Mouse (Mus musculus): ENCODE results near the gene Ppfia1. TPM values are rescaled to one million over a fixed set of nuclear protein-coding genes. Genes with fewer than 3 reads are reported as not detected.
A peak's percentile ranks its signal among the peaks of the same experiment; 100 is the strongest.

Ppfia1 gene
- polyA plus RNA-seq, 1 experiment from 2014 or later: 34.6 TPM

DNA sequence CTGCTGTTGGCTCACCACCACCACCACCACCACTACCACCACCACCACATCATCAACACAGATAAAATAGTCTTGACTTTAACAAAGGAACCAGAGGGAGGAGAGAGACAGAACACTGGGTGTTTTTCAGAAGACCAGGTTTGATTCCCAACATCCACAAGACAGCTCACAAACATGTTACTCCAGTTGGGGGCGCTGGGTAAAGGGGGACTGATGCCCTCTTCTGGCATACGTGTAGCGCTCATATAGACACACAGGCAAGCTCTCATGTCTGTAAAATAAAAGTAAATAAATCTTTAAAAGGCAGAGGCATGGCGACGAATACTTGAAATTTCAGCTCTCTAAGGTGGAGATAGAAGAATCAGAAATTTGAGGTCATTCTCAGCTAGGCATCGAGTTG lies 5.0 kb upstream of the Ppfia1 start:
- Histone ChIP-seq H3K4me3 (replicated peaks; ENCODE audit: low read length) (no peak overlapping the region), H3K4me2 (ENCODE audit: low read length) (no peak overlapping the region), H3K9ac (replicated peaks; ENCODE audit: low read depth, low read length) (no peak overlapping the region), H3K27me3 (replicated peaks; ENCODE audit: control insufficient read depth, insufficient read depth, low read length) (peaks cover 4% of the 10 kb centered on the region; the same call in 1 of the 2 replicates), H3K9me3 (ENCODE audit: control insufficient read depth, low read length) (no peaks in the 10 kb centered on the region), H3K36me3 (ENCODE audit: control insufficient read depth, insufficient read depth) (no peaks in the 10 kb centered on the region), H3K4me1 (replicated peaks; ENCODE audit: control insufficient read depth, insufficient read depth, low read length) (peaks cover 3% of the 10 kb centered on the region; the same call in 1 of the 2 replicates), H3K27ac (ENCODE audit: low read length) (no peak overlapping the region)
- no peak for ATAC-seq
- 48% methylated on average over 6 of the region's 6 CpGs for WGBS

DNA sequence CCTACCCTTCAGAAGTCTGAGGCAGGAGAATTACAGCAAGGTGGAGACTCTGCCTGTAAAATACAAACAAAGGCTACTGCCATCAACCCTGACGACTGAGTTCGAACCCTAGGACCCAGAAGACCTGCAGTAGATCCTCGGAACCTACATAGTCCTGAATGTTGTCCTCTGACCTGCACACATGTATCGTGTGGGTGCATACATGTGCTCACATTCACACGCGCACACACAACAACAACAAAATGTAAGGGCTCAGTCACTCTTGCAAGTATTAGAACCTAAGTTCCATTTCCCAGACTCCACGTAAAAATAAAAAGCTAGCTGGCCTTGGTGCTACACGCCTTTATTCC lies 569 bp upstream of the Ppfia1 start:
- H3K9me3 ChIP-seq (ENCODE audit: control insufficient read depth, low read length): no peaks in the 10 kb centered on the region
- H3K36me3 ChIP-seq (ENCODE audit: control insufficient read depth, insufficient read depth): peaks cover 7% of the 10 kb centered on the region
- H3K4me2 ChIP-seq (ENCODE audit: low read length): peak overlapping the region; percentile 73
- peaks cover 33% of the 10 kb centered on the region for H3K4me1 ChIP-seq (replicated peaks; ENCODE audit: control insufficient read depth, insufficient read depth, low read length)
- H3K27ac ChIP-seq (ENCODE audit: low read length): 0 out of 2 replicates have a peak overlapping the region, but pooled peaks have one; percentile 5
- H3K27me3 ChIP-seq (replicated peaks; ENCODE audit: control insufficient read depth, insufficient read depth, low read length): peaks cover 4% of the 10 kb centered on the region; the same call in 1 of the 2 replicates
- ATAC-seq: no peak
- WGBS: 24% methylated on average over 8 of the region's 8 CpGs
- H3K4me3 ChIP-seq (replicated peaks; ENCODE audit: low read length): peak overlapping the region; percentile 82
- H3K9ac ChIP-seq (replicated peaks; ENCODE audit: low read depth, low read length): peak overlapping the region; percentile 64

DNA sequence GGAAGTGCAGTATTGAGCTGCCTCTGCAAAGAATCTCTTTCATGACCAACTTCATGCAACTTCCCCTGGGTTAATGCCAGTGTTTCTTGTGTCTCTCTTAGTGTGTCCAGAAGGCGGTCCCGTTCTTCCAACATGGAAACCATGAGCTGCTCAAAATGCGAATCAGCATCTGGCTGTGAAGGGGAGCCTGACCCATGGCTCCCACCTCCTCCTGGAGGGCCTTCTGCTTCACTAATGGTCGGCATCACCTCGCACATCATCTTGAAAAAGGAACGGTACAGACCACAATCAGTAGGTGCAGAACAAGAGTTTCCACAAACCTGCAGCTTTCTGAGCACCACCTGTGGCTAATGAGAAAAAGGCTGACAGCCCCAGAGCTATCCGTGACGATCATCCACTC lies 1.3 kb downstream of the Ppfia1 start:
- 89% methylated on average over 8 of the region's 8 CpGs for WGBS
- Histone ChIP-seq H3K27me3 (replicated peaks; ENCODE audit: control insufficient read depth, insufficient read depth, low read length) (peaks cover 4% of the 10 kb centered on the region; the same call in 1 of the 2 replicates), H3K27ac (ENCODE audit: low read length) (no peak overlapping the region), H3K9ac (replicated peaks; ENCODE audit: low read depth, low read length) (no peak overlapping the region; the same call in 1 of the 2 replicates), H3K4me3 (replicated peaks; ENCODE audit: low read length) (no peak overlapping the region), H3K4me2 (ENCODE audit: low read length) (peak overlapping the region; percentile 78), H3K36me3 (ENCODE audit: control insufficient read depth, insufficient read depth) (peaks cover 8% of the 10 kb centered on the region), H3K4me1 (replicated peaks; ENCODE audit: control insufficient read depth, insufficient read depth, low read length) (peaks cover 33% of the 10 kb centered on the region), H3K9me3 (ENCODE audit: control insufficient read depth, low read length) (no peaks in the 10 kb centered on the region)
- no peak for ATAC-seq

DNA sequence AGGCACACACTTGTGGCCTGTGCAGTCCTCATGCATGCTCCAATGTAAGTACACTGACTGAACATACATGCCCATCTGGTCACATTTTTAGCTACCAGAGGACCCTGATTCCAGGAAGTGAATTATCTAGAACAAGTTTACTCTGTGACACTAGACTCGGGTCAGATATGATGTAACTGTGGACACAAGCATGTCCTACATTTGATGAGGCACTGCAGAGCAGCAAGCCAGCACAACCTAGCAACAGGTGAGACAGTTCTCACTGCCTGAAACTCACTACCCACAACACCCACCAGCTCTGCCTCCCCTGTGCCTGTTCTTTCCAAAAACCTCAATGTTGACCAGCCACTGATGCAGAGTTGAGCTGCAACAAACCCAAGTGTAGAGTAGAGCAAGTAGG lies 2.7 kb downstream of the Ppfia1 start:
- peaks cover 33% of the 10 kb centered on the region for H3K4me1 ChIP-seq (replicated peaks; ENCODE audit: control insufficient read depth, insufficient read depth, low read length)
- 90% methylated on average over 1 of the region's 1 CpGs for WGBS
- no peak overlapping the region for H3K4me2 ChIP-seq (ENCODE audit: low read length)
- H3K9me3 ChIP-seq (ENCODE audit: control insufficient read depth, low read length): no peaks in the 10 kb centered on the region
- H3K27me3 ChIP-seq (replicated peaks; ENCODE audit: control insufficient read depth, insufficient read depth, low read length): peaks cover 4% of the 10 kb centered on the region; the same call in 1 of the 2 replicates
- H3K36me3 ChIP-seq (ENCODE audit: control insufficient read depth, insufficient read depth): peaks cover 8% of the 10 kb centered on the region
- no peak for ATAC-seq
- H3K9ac ChIP-seq (replicated peaks; ENCODE audit: low read depth, low read length): no peak overlapping the region
- H3K27ac ChIP-seq (ENCODE audit: low read length): no peak overlapping the region
- no peak overlapping the region for H3K4me3 ChIP-seq (replicated peaks; ENCODE audit: low read length)

DNA sequence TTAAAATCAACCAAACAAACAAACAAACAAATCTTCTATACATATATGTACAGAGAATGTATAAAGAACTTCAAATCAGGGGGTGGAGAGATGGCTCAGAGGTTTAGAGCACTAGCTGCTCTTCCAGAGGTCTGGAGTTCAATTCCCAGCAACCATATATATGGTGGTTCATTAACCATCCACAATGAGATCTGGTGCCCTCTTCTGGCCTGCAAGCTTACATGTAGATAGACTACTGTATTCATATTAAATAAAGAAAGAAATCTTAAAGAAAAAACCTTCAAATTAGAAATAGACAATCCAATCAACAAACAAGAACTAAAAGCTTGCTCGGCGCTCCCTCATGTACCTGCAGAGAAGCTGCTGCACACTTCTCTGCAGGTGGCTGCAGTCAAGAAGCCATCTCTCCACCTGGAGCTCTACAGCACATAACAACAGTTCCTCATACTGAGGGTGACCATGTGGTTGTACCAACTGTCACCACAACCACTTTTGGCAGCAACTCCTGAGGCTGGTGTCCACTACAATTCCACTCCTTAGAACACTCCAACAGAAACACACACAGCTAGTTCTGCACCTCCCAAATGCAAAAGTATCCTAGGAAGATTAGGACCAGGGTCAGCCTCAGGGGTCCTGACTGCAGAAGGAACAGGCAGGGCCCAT lies 3.5 kb downstream of the Ppfia1 start:
- Histone ChIP-seq H3K27me3 (replicated peaks; ENCODE audit: control insufficient read depth, insufficient read depth, low read length) (no peaks in the 10 kb centered on the region), H3K9ac (replicated peaks; ENCODE audit: low read depth, low read length) (no peak overlapping the region), H3K36me3 (ENCODE audit: control insufficient read depth, insufficient read depth) (peaks cover 8% of the 10 kb centered on the region), H3K9me3 (ENCODE audit: control insufficient read depth, low read length) (no peaks in the 10 kb centered on the region), H3K4me3 (replicated peaks; ENCODE audit: low read length) (no peak overlapping the region), H3K4me1 (replicated peaks; ENCODE audit: control insufficient read depth, insufficient read depth, low read length) (peaks cover 33% of the 10 kb centered on the region), H3K27ac (ENCODE audit: low read length) (no peak overlapping the region), H3K4me2 (ENCODE audit: low read length) (no peak overlapping the region)
- WGBS: 98% methylated on average over 2 of the region's 2 CpGs
- no peak for ATAC-seq

DNA sequence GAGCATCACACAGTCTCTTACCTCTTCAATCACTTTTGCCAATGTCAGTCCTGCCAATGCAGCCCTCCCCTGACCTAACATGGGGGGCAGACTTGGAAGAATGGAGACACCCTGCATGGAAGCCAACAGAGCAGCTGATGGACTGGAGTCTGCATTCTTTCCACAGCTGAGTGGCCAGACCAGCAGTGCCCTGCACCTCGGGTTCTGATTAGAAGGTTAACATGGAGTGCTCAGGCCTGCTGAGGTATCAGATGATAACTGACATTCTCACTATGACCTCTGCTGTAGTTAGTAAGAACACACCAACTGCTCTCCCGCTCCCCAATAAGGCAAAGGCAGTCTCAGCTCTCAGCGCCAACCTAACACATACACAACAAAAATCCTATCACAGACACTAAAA lies 8.3 kb downstream of the Ppfia1 start:
- no peak overlapping the region for H3K4me3 ChIP-seq (replicated peaks; ENCODE audit: low read length)
- peaks cover 4% of the 10 kb centered on the region for H3K36me3 ChIP-seq (ENCODE audit: control insufficient read depth, insufficient read depth)
- WGBS: 88% methylated on average over 3 of the region's 3 CpGs
- H3K9me3 ChIP-seq (ENCODE audit: control insufficient read depth, low read length): no peaks in the 10 kb centered on the region
- H3K4me2 ChIP-seq (ENCODE audit: low read length): no peak overlapping the region
- H3K27ac ChIP-seq (ENCODE audit: low read length): no peak overlapping the region
- H3K9ac ChIP-seq (replicated peaks; ENCODE audit: low read depth, low read length): no peak overlapping the region
- peaks cover 8% of the 10 kb centered on the region for H3K4me1 ChIP-seq (replicated peaks; ENCODE audit: control insufficient read depth, insufficient read depth, low read length)
- no peak for ATAC-seq
- H3K27me3 ChIP-seq (replicated peaks; ENCODE audit: control insufficient read depth, insufficient read depth, low read length): no peaks in the 10 kb centered on the region

DNA sequence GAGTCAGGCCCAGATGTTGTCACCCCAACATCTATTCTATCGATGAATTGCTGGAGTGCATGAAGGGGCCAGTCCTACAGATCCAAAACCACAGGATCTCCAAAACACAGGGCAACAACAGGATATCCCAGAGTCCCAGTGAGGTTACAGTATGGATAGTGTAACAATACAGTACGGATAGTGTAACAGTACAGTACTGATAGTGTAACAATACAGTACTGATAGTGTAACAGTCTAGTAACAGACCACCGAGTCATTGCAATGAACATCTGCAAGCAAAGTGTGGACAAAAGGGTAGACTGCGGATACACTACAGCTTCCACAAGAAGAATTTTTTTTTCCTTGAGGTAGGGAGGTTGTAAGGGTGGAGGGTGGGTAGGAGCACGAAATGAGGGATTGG lies 12.2 kb downstream of the Ppfia1 start:
- H3K4me3 ChIP-seq (replicated peaks; ENCODE audit: low read length): no peak overlapping the region
- no peaks in the 10 kb centered on the region for H3K27me3 ChIP-seq (replicated peaks; ENCODE audit: control insufficient read depth, insufficient read depth, low read length)
- H3K4me2 ChIP-seq (ENCODE audit: low read length): no peak overlapping the region
- no peak overlapping the region for H3K27ac ChIP-seq (ENCODE audit: low read length)
- 97% methylated on average over 5 of the region's 5 CpGs for WGBS
- H3K9ac ChIP-seq (replicated peaks; ENCODE audit: low read depth, low read length): no peak overlapping the region
- ATAC-seq: no peak
- H3K36me3 ChIP-seq (ENCODE audit: control insufficient read depth, insufficient read depth): no peaks in the 10 kb centered on the region
- H3K4me1 ChIP-seq (replicated peaks; ENCODE audit: control insufficient read depth, insufficient read depth, low read length): peaks cover 25% of the 10 kb centered on the region
- no peaks in the 10 kb centered on the region for H3K9me3 ChIP-seq (ENCODE audit: control insufficient read depth, low read length)

DNA sequence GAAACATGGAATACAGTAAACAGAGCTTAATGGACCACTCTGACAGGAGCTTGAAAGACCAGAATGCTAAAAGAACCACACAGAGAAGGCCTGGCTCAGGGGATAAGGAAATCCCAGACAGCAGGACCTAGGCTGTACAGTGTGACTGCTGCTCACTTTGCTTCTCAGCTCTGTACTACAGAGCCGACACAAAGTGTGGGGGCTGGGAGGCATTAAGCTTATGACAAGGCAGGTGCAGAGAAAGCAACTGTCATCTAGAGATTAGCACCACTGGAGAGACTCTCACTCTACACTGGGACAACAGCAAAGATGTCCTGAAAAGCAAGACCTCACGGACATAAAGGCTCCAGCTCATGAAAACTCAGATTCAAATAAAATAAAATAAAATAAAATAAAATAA lies 14.4 kb downstream of the Ppfia1 start:
- H3K4me3 ChIP-seq (replicated peaks; ENCODE audit: low read length): no peak overlapping the region

DNA sequence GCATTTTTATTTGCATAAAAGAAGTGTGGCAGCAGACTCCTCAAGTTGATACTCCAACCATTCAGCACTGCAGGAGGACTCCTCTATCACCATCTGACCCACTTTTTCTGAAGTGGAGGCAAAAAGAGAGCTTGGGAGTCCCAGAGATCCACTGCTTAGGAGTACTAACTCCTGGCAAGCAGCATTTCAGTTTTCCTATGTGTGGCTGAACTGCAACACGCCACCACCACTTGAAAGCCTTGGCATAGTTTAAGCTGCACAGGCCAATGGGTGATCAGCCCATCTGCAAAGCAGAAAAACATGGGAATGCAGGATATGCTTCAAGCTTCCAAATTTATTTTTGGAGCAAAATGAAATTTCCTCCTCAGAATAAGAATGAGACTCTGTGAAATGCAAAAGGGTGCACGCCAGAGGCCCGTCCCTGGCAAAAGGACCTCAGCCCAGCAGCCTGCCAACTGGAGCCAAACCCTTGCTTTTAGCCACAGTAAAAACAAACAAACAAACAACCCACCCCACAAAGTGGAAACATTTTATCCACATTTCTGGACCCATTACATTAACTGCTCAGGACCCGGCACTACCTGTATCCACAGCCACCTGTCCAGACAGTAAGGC lies 15.4 kb downstream of the Ppfia1 start:
- Histone ChIP-seq H3K4me2 (ENCODE audit: low read length) (no peak overlapping the region), H3K4me3 (replicated peaks; ENCODE audit: low read length) (no peak overlapping the region), H3K9ac (replicated peaks; ENCODE audit: low read depth, low read length) (no peak overlapping the region), H3K4me1 (replicated peaks; ENCODE audit: control insufficient read depth, insufficient read depth, low read length) (peaks cover 21% of the 10 kb centered on the region), H3K27me3 (replicated peaks; ENCODE audit: control insufficient read depth, insufficient read depth, low read length) (no peaks in the 10 kb centered on the region), H3K36me3 (ENCODE audit: control insufficient read depth, insufficient read depth) (no peaks in the 10 kb centered on the region), H3K27ac (ENCODE audit: low read length) (no peak overlapping the region), H3K9me3 (ENCODE audit: control insufficient read depth, low read length) (no peaks in the 10 kb centered on the region)
- ATAC-seq: no peak
- 67% methylated on average over 4 of the region's 4 CpGs for WGBS

More for the DNA sequence above, 14.4 kb downstream of the Ppfia1 start:
- H3K27ac ChIP-seq (ENCODE audit: low read length): no peak overlapping the region
- no peak for ATAC-seq
- H3K36me3 ChIP-seq (ENCODE audit: control insufficient read depth, insufficient read depth): no peaks in the 10 kb centered on the region
- no peak overlapping the region for H3K4me2 ChIP-seq (ENCODE audit: low read length)
- H3K9ac ChIP-seq (replicated peaks; ENCODE audit: low read depth, low read length): no peak overlapping the region
- H3K27me3 ChIP-seq (replicated peaks; ENCODE audit: control insufficient read depth, insufficient read depth, low read length): no peaks in the 10 kb centered on the region
- WGBS: 74% methylated on average over 2 of the region's 2 CpGs
- no peaks in the 10 kb centered on the region for H3K9me3 ChIP-seq (ENCODE audit: control insufficient read depth, low read length)
- peaks cover 25% of the 10 kb centered on the region for H3K4me1 ChIP-seq (replicated peaks; ENCODE audit: control insufficient read depth, insufficient read depth, low read length)
